Mouse (Mus musculus) thymus, adult 2 months (tissue): ENCODE results near the gene Ncmap.

ENCODE experiments used
- CTCF ChIP-seq: fragments of 200-500 bp; IDR thresholded peaks from 2 replicates; pipeline ENCODE4 v1.5.1; 2012; ENCODE audit warnings: mild to moderate bottlenecking, control low read depth, low read length, moderate library complexity, borderline replicate concordance; ENCODE audit not compliant: control insufficient read depth, poor library complexity, insufficient read depth; ENCODE audit errors: extremely low read depth
- POLR2A ChIP-seq: fragments of 200-500 bp; IDR thresholded peaks from 2 replicates; pipeline ENCODE4 v1.6.1; 2012; ENCODE audit warnings: mild to moderate bottlenecking, low read length, control low read depth, moderate library complexity; ENCODE audit not compliant: control insufficient read depth, poor library complexity, insufficient read depth; ENCODE audit errors: extremely low read depth

- TF ChIP-seq POLR2A (no peak), CTCF (no peak)
These were observed 20.8 kb downstream of the Ncmap start for GRCm38 (mm10) chr4:135377241-135377640.
